Mouse (Mus musculus): ENCODE data around the gene Gm20388.

DNA sequence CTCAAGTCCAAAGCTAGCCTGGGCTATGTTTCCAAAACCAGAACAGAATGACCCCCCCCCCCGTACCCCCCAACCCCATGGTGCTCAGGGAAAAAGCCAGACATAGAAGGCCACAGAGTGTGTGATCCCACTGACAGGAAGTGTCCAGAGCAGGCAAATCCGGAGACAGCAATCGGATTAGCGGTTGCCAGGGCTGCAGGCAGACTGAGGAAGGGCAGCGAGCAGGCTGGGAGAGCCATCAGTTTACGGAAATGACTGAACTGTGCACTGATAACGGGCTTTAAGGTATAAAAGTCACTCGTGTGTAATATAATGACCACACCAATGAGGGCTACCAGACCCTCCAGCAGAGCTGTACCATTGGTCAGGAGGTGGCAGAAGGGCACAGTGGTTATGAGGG lies 730.6 kb downstream of the Gm20388 start:
- TF ChIP-seq POLR2A (IDR thresholded peaks at IDR 0.05; ENCODE audit: borderline replicate concordance, control insufficient read depth, low read depth, low read length) (no peak), CTCF (IDR thresholded peaks at IDR 0.05; ENCODE audit: control insufficient read depth, insufficient read depth, low read length) (no peak)

Measured in bone marrow, adult 2 months (tissue).